Mouse (Mus musculus) heart, embryonic 14.5 days (tissue): ENCODE results near the gene Clec18a. TPM values are rescaled to one million over a fixed set of nuclear protein-coding genes. Genes with fewer than 3 reads are reported as not detected.
A peak's percentile ranks its signal among the peaks of the same experiment; 100 is the strongest.

ENCODE experiments used
- ATAC-seq: fragments of 200-750 bp; cut with Nextera tagmentation; 2 replicates; pipeline ENCODE4 v1.8.0; 2017; ENCODE audit warnings: low read depth, moderate TSS enrichment; ENCODE audit not compliant: insufficient number of reproducible peaks, insufficient read depth, low FRiP score
- H3K27ac ChIP-seq, 2 experiments: fragments of 200-500 bp in 1 of 2; fragments of 300-500 bp in 1 of 2; sonication (generic) in 1 of 2; replicated peaks in 1 of 2; 2 replicates each; pipeline ENCODE4 v1.5.1; 2012 to 2014; ENCODE audit warnings: low read depth in 2 of 2, low read length in 2 of 2, control low read depth in 1 of 2, mild to moderate bottlenecking in 1 of 2, mixed read lengths in 1 of 2; ENCODE audit not compliant: control insufficient read depth in 1 of 2, insufficient read depth in 1 of 2
- H3K27me3 ChIP-seq: fragments of 300-500 bp; sonication (generic); 2 replicates; pipeline ENCODE4 v1.6.1; 2014; ENCODE audit warnings: mild to moderate bottlenecking, low read length, control low read depth; ENCODE audit not compliant: control insufficient read depth, insufficient read depth
- H3K36me3 ChIP-seq: fragments of 300-500 bp; sonication (generic); 2 replicates; pipeline ENCODE4 v1.6.1; 2014; ENCODE audit warnings: mild to moderate bottlenecking, control low read depth, low read length, mixed read lengths; ENCODE audit not compliant: control insufficient read depth, insufficient read depth
- H3K4me1 ChIP-seq, 2 experiments: fragments of 200-500 bp in 1 of 2; fragments of 300-500 bp in 1 of 2; sonication (generic) in 1 of 2; 2 replicates each; pipeline ENCODE4 v1.6.1; 2012 to 2014; ENCODE audit warnings: low read length in 2 of 2, control low read depth in 1 of 2, mixed read lengths in 1 of 2; ENCODE audit not compliant: control insufficient read depth in 2 of 2, insufficient read depth in 2 of 2
- H3K4me2 ChIP-seq: fragments of 300-500 bp; sonication (generic); 2 replicates; pipeline ENCODE4 v1.6.1; 2014; ENCODE audit warnings: mild to moderate bottlenecking, low read length
- H3K4me3 ChIP-seq, 2 experiments: fragments of 200-500 bp in 1 of 2; fragments of 300-500 bp in 1 of 2; sonication (generic) in 1 of 2; 2 replicates each; pipeline ENCODE4 v1.5.1; 2012 to 2014; ENCODE audit warnings: low read length in 2 of 2, mild to moderate bottlenecking in 2 of 2, control low read depth in 1 of 2, low read depth in 1 of 2, moderate library complexity in 1 of 2; ENCODE audit not compliant: control insufficient read depth in 1 of 2, insufficient read depth in 1 of 2
- H3K9ac ChIP-seq: fragments of 300-500 bp; sonication (generic); 2 replicates; pipeline ENCODE4 v1.6.1; 2014; ENCODE audit warnings: mild to moderate bottlenecking, low read length
- H3K9me3 ChIP-seq: fragments of 300-500 bp; sonication (generic); 2 replicates; pipeline ENCODE4 v1.6.1; 2016; ENCODE audit warnings: low read length, control low read depth; ENCODE audit not compliant: control insufficient read depth
- WGBS: fragments of 180-500 bp; shearing (Covaris S2); extraction: QIAGEN DNeasy Blood & Tissue Kit; methylation state at CpG from one replicate; pipeline ENCODE4 v1.1.7; 2014; 5-methylcytosine and 5-hydroxymethylcytosine counted together
- polyA plus RNA-seq: library from polyadenylated mRNA; unstranded; fragments of >200 nt; fragmentation: Nextera tagmentation; extraction: Ambion mirVana; gene quantifications from 2 replicates; pipeline ENCODE4 v1.2.1, GENCODE M21; 2014

Clec18a gene
- polyA plus RNA-seq, 1 experiment from 2014 or later: not detected

GRCm38 (mm10) chr8:111036591-111036990, 55.6 kb downstream of the Clec18a start:
- WGBS: 93% methylated on average over 15 of the region's 15 CpGs
- Histone ChIP-seq H3K9me3 (no peaks in the 10 kb centered on the region), H3K36me3 (peaks cover 54% of the 10 kb centered on the region), H3K27ac (no peak overlapping the region), H3K27me3 (no peaks in the 10 kb centered on the region), H3K4me3 (no peak overlapping the region), H3K4me2 (no peak overlapping the region), H3K4me1 (peaks cover 3 to 11% of the 10 kb centered on the region in 2 experiments), H3K9ac (no peak overlapping the region)
- ATAC-seq: no peak

- peak overlapping the region; percentile 80 for H3K9ac ChIP-seq
- peaks cover 3 to 11% of the 10 kb centered on the region in 2 experiments for H3K4me1 ChIP-seq
- 19% methylated on average over 12 of the region's 12 CpGs for WGBS
- H3K27ac ChIP-seq: peak overlapping the region; percentile 76 to 89
- no peaks in the 10 kb centered on the region for H3K9me3 ChIP-seq
- H3K4me2 ChIP-seq: peak overlapping the region; percentile 77
- H3K27me3 ChIP-seq: no peaks in the 10 kb centered on the region
- peak overlapping the region; percentile 73 to 98 for H3K4me3 ChIP-seq
- H3K36me3 ChIP-seq: peaks cover 31% of the 10 kb centered on the region
- no peak for ATAC-seq
Measured at GRCm38 (mm10) chr8:111034276-111034675, 58.0 kb downstream of the Clec18a start.

GRCm38 (mm10) chr8:111033482-111034215, 58.6 kb downstream of the Clec18a start:
- Histone ChIP-seq H3K9me3 (no peaks in the 10 kb centered on the region), H3K4me3 (peak overlapping the region; percentile 73 to 98), H3K36me3 (peaks cover 25% of the 10 kb centered on the region), H3K9ac (peak overlapping the region; percentile 80), H3K4me1 (peaks cover 3 to 11% of the 10 kb centered on the region in 2 experiments), H3K27ac (peak overlapping the region; percentile 76 to 89), H3K27me3 (no peaks in the 10 kb centered on the region), H3K4me2 (peak overlapping the region; percentile 77)
- WGBS: 6% methylated on average over 37 of the region's 37 CpGs
- ATAC-seq: peak; percentile 97

- WGBS: 95% methylated on average over 7 of the region's 7 CpGs
- Histone ChIP-seq H3K9ac (peak within 1 kb of the TSS; percentile 80), H3K9me3 (no peaks in the 10 kb centered on the region), H3K4me1 (peaks cover 3 to 16% of the 10 kb centered on the region in 2 experiments), H3K4me3 (peak within 1 kb of the TSS; percentile 73 to 98), H3K4me2 (peak within 1 kb of the TSS; percentile 77), H3K27ac (peak within 1 kb of the TSS; percentile 76 to 89), H3K27me3 (no peaks in the 10 kb centered on the region), H3K36me3 (peaks cover 17% of the 10 kb centered on the region)
- no peak for ATAC-seq
Measured at GRCm38 (mm10) chr8:111032916-111033315, 59.3 kb downstream of the Clec18a start, which contains the start of gene Aars. Gene Aars, plus strand, starts transcription at chr8:111033144.

- Histone ChIP-seq H3K27ac (no peak within 1 kb of the TSS), H3K9me3 (no peaks in the 10 kb centered on the region), H3K27me3 (no peaks in the 10 kb centered on the region), H3K9ac (no peak within 1 kb of the TSS), H3K4me2 (no peak within 1 kb of the TSS), H3K4me1 (peaks cover 3 to 16% of the 10 kb centered on the region in 2 experiments), H3K36me3 (peaks cover 4% of the 10 kb centered on the region; the same call in 1 of the 2 replicates), H3K4me3 (no peak within 1 kb of the TSS)
- no peak for ATAC-seq
- 95% methylated on average over 19 of the region's 19 CpGs for WGBS
Measured at GRCm38 (mm10) chr8:111031572-111031971, 60.7 kb downstream of the Clec18a start, which contains the start of gene Ddx19b. Gene Ddx19b, minus strand, starts transcription at chr8:111031751.

GRCm38 (mm10) chr8:111030045-111030444, 62.2 kb downstream of the Clec18a start:
- Histone ChIP-seq H3K27me3 (no peaks in the 10 kb centered on the region), H3K4me3 (no peak overlapping the region), H3K36me3 (no peaks in the 10 kb centered on the region), H3K4me2 (no peak overlapping the region), H3K9ac (no peak overlapping the region), H3K4me1 (peaks cover 3 to 12% of the 10 kb centered on the region in 2 experiments), H3K27ac (no peak overlapping the region), H3K9me3 (no peaks in the 10 kb centered on the region)
- WGBS: 76% methylated on average over 6 of the region's 6 CpGs
- ATAC-seq: no peak

- H3K27me3 ChIP-seq: no peaks in the 10 kb centered on the region
- no peak overlapping the region for H3K4me2 ChIP-seq
- no peaks in the 10 kb centered on the region for H3K36me3 ChIP-seq
- no peak for ATAC-seq
- WGBS: 37% methylated on average over 4 of the region's 4 CpGs
- H3K4me3 ChIP-seq: no peak overlapping the region
- peaks cover 3 to 8% of the 10 kb centered on the region in 2 experiments; a peak in 3 of 4 replicates for H3K4me1 ChIP-seq
- no peak overlapping the region for H3K27ac ChIP-seq
- no peak overlapping the region for H3K9ac ChIP-seq
- H3K9me3 ChIP-seq: no peaks in the 10 kb centered on the region
Measured at GRCm38 (mm10) chr8:111029589-111029988, 62.6 kb downstream of the Clec18a start.
